Mouse (Mus musculus): ENCODE results near the gene Krtap4-1.
"Not testable (repeated sequence)": the region's sequence is repeated elsewhere in the genome, so short reads cannot be mapped to it uniquely, and the experiment has no call there.

DNA sequence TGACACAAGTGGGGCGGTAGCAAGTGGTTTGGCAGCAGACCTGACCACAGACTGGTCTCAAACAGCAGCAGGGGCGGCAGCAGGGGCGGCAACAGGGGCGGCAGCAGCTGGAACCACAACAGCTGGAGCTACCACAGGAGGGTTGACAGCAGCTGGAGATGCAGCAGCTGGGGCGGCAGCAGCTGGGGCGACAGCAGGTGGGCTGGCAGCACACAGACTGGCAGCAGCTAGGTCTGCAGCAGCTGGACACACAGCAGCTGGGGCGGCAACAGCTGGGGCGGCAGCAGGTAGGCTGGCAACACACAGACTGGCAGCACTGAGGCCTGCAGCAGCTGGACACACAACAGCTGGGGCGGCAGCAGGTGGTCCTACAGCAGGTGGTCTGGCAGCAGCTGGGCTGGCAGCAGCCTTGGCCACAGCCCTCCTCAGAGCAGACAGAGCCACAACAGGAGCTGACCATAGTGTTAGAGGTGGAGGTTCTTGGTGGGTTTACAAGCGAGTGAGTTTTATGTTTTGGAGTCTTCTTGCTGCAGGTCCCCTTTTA lies 30.5 kb upstream of the Krtap4-1 start, which contains the start of gene Gm11563:
- not testable (repeated sequence) for TF ChIP-seq CTCF (IDR thresholded peaks at IDR 0.05; ENCODE audit: low read depth); EP300 (optimal IDR thresholded peaks at IDR 0.05)

Measured in stomach, postnatal 0 days (tissue).